Mouse (Mus musculus) natural killer cell, adult 2 months (primary cell): Measurements from ENCODE around the gene Cux2.
A peak's percentile ranks its signal among the peaks of the same experiment; 100 is the strongest.

ENCODE experiments used
- DNase-seq, 2 experiments: peaks; one replicate each; pipeline ENCODE4 v3.0.0; 2022; ENCODE audit warnings: low spot score in 2 of 2

The Cux2 gene

DNA sequence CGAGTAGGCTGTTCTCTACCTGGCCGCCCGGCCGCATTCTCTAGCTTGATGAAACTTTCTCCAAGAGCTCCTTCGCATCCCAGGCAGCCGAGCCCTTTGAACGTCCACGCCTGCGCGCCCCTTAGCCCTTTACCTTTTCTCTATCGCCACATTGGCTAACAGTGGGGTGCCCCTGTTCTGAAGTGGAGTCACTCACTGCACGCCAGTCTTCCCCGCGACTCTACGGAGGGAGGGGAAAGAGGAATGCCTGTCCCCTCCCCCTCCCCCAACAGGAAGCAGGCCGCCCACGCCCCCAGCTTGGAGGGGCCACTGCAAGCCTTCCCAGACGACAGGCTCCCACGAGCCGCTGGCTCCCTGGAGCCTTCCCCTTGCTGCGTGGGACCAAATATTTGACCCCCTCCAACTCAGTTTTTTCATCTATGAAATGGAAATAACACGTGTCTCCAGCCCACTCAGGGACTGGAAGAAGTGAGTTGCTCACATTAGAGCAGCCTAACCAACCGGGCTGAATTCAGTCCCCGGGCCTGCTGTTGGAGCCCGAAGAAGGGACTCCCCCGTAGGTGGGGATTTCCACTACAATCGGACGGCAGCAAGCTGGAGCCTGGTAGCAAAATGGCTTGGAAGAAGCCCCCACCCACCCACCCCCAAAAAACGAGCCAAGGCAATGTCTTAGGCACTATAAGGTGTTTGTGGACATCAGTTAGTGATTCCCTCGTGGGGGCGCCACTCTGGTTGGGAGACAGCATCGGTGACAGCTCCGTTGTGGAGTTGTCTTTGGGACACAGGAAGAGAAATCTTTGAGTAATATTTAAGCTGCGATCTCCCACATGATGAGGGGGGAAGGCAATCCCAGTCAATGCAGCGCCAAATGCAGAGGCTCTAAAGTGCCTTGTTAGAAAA lies 212.2 kb downstream of the Cux2 start, which contains the start of gene Sh2b3:
TSS of gene Sh2b3 (minus strand) at position 206 of the 900 bp plus-strand sequence.
- DNase-seq, result peak; percentile 62 to 63

DNA sequence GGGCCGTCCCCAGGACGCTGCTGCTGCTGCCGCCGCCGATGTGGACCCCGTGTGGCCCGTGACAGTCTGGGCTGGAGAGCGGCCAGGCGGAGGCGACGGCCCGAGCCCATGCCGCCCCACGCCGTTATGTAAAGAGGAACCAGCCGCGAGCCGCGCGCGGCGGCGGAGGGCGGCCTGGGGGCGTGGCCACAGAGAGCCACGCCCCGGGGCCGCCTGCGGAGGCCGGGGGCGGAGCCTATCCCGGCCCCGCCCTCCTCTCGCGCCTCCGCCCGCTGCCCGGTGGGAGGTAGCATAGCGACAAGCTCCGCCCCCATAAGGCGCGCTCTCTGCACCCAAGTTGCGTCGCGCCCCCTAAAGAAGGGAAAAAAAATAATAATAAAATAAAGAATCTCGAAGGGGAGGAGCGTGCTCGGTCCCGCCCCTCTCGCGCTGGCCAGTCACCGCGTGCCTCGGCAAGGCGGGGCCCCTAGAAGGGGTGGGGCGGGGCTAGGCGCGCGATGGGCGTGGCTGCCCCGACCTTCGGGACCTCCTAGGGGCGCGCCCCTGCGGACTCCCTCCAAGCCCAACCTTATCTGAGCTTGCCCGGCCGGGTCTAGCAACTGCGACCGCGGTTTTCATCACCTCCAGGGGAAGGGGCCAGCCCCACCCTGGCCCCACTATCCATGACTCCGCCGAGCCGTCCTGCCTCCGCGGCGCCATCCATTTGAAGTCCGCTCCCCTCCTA lies 213.0 kb downstream of the Cux2 start:
- peak; percentile 89 to 96 for DNase-seq

- peak in 1 of 2 experiments; percentile 85 for DNase-seq
These were observed 213.8 kb downstream of the Cux2 start for GRCm38 (mm10) chr5:121835949-121836691.

DNA sequence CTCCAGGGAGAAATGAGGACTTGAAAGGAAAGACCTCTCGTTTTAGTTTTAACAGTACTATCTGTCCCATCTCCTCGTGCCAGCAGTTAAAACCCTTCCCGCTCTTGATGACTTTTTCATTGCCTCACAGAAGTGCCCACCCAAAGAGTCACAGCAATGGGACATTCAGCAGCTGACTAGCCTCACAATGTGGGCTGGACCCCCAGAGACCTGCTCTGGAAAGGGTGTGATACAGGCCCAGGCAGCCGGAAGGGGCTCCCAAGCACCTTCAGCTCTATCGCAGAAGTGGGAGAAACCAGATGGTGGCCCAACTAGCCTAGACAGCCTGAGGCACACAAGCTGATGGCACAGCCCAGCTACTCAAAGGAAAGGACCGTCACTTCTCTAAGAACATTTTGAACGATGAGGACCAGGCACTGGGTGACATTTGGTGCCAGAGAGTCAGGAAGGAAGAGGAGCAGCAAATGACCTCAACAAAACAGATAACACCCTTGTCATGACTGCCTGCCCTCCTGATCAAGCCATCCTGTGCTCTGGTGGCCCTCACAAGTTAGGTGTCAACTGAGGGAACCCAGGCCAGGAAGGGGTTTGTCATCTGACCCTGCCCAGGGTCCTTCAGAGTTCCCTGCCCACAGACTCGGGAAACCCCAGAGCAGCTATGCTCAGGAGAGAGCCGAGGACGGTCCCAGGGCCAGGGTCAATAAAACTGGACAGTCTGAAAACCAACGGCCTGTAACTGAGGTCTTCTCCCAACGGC lies 214.7 kb downstream of the Cux2 start:
- DNase-seq, result peak; percentile 60 to 70

GRCm38 (mm10) chr5:121834241-121834606 lies 215.7 kb downstream of the Cux2 start:
- DNase-seq, result no peak

GRCm38 (mm10) chr5:121833572-121834240 lies 216.2 kb downstream of the Cux2 start:
- peak; percentile 63 to 93 for DNase-seq

DNA sequence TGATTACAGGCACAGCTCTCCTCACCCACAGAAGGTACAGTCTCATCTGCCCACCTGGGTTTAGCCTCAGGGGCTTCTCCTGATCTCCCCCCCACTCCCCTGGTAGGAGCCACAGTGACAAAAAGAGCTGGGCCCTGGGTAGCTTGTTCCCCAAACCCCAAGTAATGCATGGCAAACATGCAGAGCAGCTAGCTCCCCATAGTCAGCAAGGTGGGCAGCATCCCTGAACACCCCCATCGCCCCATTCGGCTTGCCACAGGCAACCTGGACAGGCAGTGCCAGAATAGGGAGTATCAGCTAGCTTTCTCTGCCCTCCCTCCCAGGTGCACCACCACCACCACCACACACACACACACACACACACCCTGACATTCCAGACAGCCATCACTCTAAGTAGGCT lies 216.7 kb downstream of the Cux2 start:
- no peak for DNase-seq

DNA sequence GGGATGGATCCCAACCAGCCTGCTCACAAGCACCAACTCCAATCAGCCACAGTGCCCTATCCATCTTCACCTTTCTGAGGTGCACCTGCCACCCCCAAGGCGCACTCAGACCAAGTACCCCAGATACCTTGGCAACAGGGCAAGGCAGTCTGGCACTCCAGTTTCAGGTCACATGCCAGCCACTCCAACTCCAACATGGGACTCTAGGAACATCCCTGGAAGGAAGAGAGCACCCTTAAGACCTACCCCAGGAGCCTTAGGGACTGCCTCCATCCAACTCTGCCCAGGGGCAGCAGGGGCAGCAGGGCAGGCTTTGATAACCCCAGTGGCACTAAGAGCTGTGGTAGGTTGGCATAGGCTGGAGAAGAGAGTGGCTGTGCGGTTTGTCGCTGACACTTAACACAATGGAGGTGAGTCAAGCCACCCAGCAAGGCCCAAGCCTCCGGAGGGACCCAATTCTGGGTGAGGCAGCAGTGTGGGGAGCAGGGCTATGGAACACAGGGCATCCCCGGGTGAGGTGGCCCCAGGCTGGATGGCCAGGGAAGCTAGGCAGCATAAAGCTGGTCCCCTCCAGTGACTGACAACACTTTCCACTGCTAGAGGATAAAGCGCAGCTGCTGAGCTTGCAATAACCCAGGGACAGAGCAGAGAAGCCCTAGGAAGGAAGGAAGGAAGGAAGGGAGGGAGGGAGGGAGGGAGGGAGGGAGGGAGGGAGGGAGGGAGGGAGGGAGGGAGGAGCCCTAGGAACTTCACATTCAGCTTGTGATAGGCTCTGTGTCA lies 217.3 kb downstream of the Cux2 start:
- no peak for DNase-seq

DNA sequence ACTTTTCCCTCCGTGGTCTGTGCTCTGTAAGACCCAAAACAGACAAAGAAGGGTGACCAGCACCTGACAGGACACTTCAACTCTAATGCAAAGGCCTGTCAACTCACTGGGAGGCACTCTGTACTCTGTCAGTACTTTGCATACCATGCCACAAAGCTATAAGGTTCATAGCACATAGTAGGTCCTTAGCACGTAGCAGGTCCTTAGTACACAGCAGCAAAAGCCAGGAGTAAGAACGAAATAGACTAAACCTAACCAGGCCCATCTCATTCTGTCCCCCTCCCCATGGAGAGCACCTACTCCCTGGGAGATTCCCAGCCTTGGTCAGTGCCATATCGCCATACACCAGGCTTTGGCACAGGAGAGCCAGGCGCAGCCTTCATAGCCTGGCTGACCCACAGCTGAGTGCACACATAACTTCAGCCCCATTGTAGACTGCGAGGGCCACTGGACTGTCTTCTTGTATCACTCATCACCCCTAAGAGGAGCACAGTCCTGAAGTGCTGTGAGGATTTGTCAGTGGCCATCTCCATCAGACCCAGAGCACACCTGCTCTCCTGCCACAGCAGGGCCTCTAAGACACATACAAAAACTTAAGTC lies 218.8 kb downstream of the Cux2 start:
- DNase-seq, result no peak

GRCm38 (mm10) chr5:121828491-121829432 lies 221.1 kb downstream of the Cux2 start:
- DNase-seq, result no peak

DNA sequence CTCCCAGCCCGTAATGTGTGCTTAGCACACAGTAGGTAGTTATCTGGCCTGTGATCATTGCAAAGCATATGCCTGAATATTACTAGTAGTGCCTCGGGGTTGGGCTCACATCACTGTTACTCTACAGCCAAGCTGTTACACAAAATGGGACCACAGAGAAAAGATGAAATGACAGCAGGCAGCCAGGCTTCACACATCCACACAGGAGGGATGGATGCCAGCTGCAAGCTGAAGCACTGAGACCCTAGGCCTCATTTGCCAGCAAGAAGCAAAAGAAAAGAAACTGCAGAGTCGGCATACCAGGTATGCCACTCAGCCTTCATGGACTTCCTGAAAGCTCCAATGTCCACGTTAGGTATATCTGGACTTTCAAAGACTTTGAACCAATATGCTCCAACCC lies 222.0 kb downstream of the Cux2 start:
- DNase-seq, result no peak

DNA sequence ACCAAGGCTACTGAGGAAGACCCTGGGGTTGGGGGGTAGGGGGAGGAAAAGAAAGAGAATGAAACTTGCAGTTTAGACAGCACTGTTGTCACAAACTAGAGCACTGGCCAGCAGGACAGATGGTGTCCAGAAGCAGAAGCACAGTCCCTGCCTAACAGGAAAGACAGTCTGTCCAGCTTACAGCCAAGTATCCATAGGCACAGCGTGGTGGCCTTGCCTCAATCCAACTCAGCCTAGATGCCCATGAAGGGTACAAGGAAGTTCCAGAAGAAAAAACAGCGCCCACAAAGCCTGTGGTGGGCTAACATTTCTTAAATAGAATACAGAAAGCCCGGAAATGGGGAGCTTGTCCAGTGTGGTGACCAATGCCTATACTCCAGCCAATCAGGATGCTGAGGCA lies 224.3 kb downstream of the Cux2 start:
- no peak for DNase-seq

DNA sequence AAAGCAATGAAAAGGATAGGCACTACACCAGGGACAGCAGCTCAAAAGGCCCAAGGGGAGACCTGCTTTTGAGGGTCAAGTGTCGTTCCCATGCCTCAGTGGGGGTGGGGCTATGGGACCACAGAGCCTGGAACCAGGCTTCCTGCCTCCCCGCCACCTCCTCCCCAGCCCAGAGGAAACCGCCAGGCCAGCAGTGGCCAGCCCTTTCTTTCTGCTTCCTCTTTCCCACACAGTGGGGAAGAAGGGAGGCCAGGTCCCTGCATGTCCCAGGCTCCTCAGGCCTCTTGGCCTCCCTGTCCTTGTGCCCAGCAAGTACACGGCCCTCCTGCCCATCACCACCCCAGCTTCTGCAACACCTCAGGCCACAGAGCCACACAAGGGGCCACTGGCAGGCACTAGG lies 225.8 kb downstream of the Cux2 start:
- DNase-seq, result no peak

DNA sequence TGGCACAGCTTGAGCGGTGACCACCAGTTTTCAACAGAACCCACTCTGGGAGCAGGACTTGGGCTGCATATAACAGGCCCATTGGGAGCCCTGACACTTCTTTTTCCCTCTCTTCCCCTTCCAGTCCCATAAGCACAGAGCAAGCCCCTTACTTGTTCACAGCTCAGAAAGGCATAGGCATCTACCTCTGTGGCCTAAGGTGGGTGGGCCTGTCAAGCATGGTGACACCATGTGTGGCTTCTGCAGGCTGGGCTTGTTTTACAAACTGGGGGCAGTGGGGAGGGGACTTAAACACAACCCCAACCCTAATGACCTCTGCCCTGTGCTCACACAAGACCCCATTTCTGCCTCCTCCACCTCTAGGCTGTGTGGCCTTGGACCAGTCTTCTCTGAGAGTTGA lies 226.2 kb downstream of the Cux2 start:
- DNase-seq, result no peak

- no peak for DNase-seq
These were observed 227.0 kb downstream of the Cux2 start for GRCm38 (mm10) chr5:121822786-121823505.

DNA sequence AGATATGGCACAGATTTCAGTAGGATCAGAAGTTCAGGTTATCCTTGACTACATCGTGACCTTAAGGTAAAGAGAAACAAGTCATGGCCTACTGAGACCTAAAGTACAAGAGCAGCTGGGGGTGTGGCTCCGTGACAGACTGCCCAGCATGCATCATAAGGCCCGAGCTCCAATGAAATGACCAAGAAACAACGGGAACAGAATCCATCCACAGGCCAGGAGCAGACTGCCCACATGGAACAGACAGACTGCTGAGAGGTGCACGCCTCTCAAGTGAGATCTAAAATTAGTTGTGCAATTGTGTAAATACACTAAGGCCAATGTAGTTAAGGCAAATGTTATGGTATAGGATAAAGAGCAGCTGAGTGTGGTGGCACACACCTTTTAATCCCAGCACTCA lies 228.3 kb downstream of the Cux2 start:
- DNase-seq, result no peak

DNA sequence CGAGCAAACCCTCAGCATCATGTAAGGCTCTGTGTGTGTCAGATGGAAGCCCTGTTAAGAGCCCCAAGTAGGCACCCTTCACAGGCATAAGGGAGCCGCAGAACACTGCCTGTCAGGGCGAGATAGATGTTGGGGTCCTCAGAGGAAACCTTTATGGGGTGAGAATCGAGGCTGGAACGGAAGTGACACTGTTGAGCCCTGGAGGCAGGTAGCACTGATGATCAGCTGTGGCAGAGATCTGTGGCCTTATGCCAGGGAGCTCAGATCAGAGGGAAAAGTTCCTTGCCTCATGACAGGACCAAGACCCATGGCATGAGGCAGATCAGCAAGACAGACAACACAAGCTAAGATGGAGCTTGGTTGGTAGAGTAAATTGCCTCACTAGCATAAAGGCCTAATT lies 228.8 kb downstream of the Cux2 start:
- DNase-seq, result no peak

DNA sequence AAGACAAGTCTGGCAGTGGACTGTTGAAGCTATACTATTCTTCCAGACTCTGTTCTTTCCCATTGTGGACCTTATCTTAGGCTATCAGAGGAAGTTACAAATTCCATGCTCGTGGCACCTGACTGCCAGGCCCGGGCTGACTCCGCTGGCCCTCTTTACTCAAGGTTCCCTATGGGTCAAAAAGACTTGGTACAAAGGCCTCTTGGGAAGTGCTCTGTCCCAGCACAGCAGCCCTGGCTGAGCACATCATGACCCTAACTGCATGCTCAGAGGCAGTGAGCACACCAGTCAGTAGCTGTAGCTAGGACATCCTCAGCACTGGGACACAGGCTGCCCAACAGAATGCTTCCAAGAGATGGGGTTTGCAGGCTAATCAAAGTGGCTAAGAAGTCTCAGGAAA lies 229.2 kb downstream of the Cux2 start:
- DNase-seq, result no peak
